Mouse (Mus musculus): ENCODE data around the gene Foxn1. TPM values are rescaled to one million over a fixed set of nuclear protein-coding genes. Genes with fewer than 3 reads are reported as not detected.
A peak's percentile ranks its signal among the peaks of the same experiment; 100 is the strongest.

Gene Foxn1
- total and polyA plus RNA-seq, 2 experiments: not detected

DNA sequence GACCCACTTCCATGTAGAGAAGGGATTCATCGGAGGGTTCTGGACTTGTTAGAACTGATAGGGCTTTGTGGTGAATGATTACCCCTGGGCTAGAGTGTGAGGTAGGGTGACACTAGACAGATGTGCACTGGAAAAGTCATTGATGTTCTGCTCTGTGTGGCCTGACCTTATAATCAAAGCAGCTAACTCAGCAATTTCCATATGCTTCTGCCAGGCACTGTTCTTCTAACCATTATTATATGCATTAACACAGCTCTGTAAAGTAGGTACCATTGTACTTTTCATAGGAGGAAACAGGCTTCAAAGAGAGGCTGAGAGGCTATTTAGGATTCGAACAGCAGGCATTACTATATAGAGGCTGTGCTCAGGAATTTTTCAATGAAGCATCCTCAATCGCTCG lies 59.1 kb downstream of the Foxn1 start:
- DNase-seq (ENCODE audit: extremely low read depth, low read depth, low spot score): no peak

DNA sequence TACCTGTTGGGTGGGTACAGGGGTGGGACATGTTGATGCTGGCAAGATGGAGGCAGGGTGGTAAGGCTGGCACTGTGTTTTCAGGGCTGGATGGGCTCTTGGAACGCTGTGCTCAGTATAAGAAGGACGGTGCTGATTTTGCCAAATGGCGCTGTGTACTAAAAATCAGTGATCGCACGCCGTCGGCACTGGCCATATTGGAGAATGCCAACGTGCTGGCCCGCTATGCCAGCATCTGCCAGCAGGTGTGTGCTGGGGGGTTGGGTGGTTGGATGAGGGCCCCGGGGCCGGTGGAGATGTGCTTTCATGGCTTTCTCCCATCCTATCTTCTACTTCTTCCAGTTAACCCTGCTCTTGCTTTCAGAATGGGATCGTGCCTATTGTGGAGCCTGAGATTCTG lies 61.4 kb downstream of the Foxn1 start:
- 94% methylated on average over 12 of the region's 12 CpGs for WGBS

More for the DNA sequence above, 59.1 kb downstream of the Foxn1 start:
- H3K79me2 ChIP-seq (ENCODE audit: control insufficient read depth, insufficient read depth, low read length): peaks cover 3% of the 10 kb centered on the region; the same call in 1 of the 2 replicates
- no peak overlapping the region for H3K9ac ChIP-seq (ENCODE audit: low read depth, low read length)
- TF ChIP-seq CTCF (IDR thresholded peaks at IDR 0.05; ENCODE audit: low read depth, low read length) (no peak), POLR2A (IDR thresholded peaks at IDR 0.05; ENCODE audit: extremely low read depth, insufficient read depth, low read length) (no peak)
- no peaks in the 10 kb centered on the region for H3K36me3 ChIP-seq (ENCODE audit: control insufficient read depth, insufficient read depth, low read length)
- H3K4me1 ChIP-seq (ENCODE audit: control insufficient read depth, insufficient read depth, low read length): peaks cover 6% of the 10 kb centered on the region
- no peaks in the 10 kb centered on the region for H3K27me3 ChIP-seq (ENCODE audit: control insufficient read depth, insufficient read depth, low read length)
- no peak overlapping the region for H3K27ac ChIP-seq (replicated peaks; ENCODE audit: insufficient read depth, low read depth, low read length)
- WGBS: 88% methylated on average over 4 of the region's 4 CpGs
- H3K4me3 ChIP-seq (ENCODE audit: insufficient read depth, low read depth, low read length): no peak overlapping the region

DNA sequence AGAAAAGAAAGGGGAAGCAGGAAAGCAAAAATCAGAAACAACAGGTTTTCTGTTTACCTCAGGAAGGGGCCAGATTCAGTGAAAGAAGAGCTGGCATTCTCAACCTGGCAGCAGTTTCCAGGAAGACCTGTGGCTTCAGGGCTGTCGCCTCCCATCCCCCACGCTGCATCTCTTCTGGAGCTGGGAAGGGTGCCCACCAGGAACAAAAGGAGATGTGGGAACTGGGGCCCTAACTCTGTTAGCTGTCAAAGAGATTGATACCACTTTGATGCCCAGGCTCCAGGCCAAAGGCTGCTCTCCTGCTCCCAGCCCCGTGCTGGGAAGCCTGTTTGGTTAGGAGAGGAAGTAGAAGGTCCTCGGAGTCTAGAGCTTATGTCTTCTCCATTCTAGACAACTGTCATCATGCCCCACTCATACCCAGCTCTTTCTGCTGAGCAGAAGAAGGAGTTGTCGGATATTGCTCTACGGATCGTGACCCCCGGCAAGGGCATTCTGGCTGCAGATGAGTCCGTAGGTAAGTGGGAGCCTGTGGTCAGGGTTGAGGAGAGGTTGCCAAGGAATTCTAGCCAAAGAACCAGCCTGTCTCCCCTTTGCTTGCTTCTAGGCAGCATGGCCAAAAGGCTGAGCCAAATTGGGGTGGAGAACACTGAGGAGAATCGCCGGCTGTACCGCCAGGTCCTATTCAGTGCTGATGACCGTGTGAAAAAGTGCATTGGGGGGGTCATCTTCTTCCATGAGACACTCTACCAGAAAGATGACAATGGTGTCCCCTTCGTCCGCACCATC lies 62.2 kb downstream of the Foxn1 start:
- WGBS: 94% methylated on average over 15 of the region's 15 CpGs

More for the DNA sequence above, 61.4 kb downstream of the Foxn1 start:
- no peaks in the 10 kb centered on the region for H3K36me3 ChIP-seq (ENCODE audit: control insufficient read depth, insufficient read depth, low read length)
- H3K4me1 ChIP-seq (ENCODE audit: control insufficient read depth, insufficient read depth, low read length): peaks cover 6% of the 10 kb centered on the region
- peaks cover 3% of the 10 kb centered on the region; the same call in 1 of the 2 replicates for H3K79me2 ChIP-seq (ENCODE audit: control insufficient read depth, insufficient read depth, low read length)
- no peak overlapping the region for H3K9ac ChIP-seq (ENCODE audit: low read depth, low read length)
- TF ChIP-seq CTCF (IDR thresholded peaks at IDR 0.05; ENCODE audit: low read depth, low read length): no peak
- no peak for TF ChIP-seq POLR2A (IDR thresholded peaks at IDR 0.05; ENCODE audit: extremely low read depth, insufficient read depth, low read length)
- H3K27me3 ChIP-seq (ENCODE audit: control insufficient read depth, insufficient read depth, low read length): no peaks in the 10 kb centered on the region
- no peak for DNase-seq (ENCODE audit: extremely low read depth, low read depth, low spot score)
- H3K27ac ChIP-seq (replicated peaks; ENCODE audit: insufficient read depth, low read depth, low read length): no peak overlapping the region
- no peak overlapping the region for H3K4me3 ChIP-seq (ENCODE audit: insufficient read depth, low read depth, low read length)

DNA sequence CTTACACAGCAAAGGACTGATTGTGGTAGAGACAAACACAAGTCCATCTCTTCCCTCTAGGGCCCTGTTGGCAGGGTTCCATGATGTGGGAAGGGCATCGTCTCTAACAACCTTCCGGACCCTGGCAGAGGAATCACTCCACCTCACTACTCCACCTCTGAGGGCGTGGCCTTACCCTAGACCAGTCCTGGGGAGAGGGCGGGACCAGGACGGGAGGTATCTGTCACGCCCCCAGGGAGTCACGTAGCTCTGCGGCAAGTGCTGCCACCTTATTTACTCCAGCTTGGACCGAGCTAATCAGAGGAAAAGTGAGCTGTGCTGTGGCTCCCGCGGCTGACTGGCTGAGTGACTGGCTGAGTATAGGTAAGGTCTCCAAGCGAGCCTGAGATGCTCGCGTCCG lies 63.5 kb downstream of the Foxn1 start, which contains the start of gene Aldoc:
Gene Aldoc (plus strand): TSS at position 109 of the 400 bp plus-strand sequence.
- H3K27ac ChIP-seq (replicated peaks; ENCODE audit: insufficient read depth, low read depth, low read length): peak within 1 kb of the TSS; percentile 46; the same call in 1 of the 2 replicates
- no peak; the same call in 1 of the 2 replicates for TF ChIP-seq CTCF (IDR thresholded peaks at IDR 0.05; ENCODE audit: low read depth, low read length)
- TF ChIP-seq POLR2A (IDR thresholded peaks at IDR 0.05; ENCODE audit: extremely low read depth, insufficient read depth, low read length): peak; percentile 75

More for the DNA sequence above, 62.2 kb downstream of the Foxn1 start:
- Histone ChIP-seq H3K27ac (replicated peaks; ENCODE audit: insufficient read depth, low read depth, low read length) (no peak overlapping the region), H3K4me1 (ENCODE audit: control insufficient read depth, insufficient read depth, low read length) (peaks cover 6% of the 10 kb centered on the region), H3K9ac (ENCODE audit: low read depth, low read length) (no peak overlapping the region), H3K27me3 (ENCODE audit: control insufficient read depth, insufficient read depth, low read length) (no peaks in the 10 kb centered on the region), H3K36me3 (ENCODE audit: control insufficient read depth, insufficient read depth, low read length) (no peaks in the 10 kb centered on the region), H3K79me2 (ENCODE audit: control insufficient read depth, insufficient read depth, low read length) (peaks cover 2% of the 10 kb centered on the region; the same call in 1 of the 2 replicates), H3K4me3 (ENCODE audit: insufficient read depth, low read depth, low read length) (no peak overlapping the region)
- DNase-seq (ENCODE audit: extremely low read depth, low read depth, low spot score): no peak
- TF ChIP-seq POLR2A (IDR thresholded peaks at IDR 0.05; ENCODE audit: extremely low read depth, insufficient read depth, low read length): no peak
- TF ChIP-seq CTCF (IDR thresholded peaks at IDR 0.05; ENCODE audit: low read depth, low read length): no peak

DNA sequence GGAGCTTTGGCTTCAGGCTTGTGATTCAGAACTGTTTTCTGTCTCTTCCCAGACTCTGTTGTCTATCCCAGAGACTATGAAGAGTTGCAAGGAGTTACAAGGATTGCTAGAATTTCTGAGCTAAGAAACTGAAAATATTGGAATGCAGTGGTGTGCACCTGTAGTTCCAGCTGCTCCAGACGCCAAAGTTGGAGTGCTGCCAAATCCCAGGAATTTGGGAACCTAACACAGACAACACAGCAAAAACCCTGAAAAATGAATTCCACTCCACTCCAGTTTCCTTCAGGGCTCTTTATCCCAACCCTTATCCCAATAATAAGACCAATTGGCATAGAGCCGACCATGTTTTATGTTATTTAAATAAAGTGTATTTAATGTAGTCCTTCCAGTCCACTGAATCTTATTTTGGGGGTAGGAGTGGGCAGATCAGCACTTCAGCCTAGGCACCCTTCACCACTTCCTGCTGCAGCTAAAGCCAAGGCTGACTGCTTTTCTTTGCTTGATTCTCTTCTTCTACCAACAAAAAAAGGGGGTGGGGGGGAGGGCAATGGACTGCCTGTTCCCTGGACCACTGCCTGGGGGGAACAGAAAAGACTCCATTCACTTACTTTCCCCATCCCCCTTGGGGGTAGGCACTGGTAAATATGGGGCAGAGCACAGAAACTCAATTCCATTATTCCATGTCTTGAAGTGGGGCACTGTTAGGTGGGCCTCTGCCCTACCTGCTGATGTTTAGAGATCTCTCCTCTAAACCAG lies 64.1 kb downstream of the Foxn1 start:
- Histone ChIP-seq H3K4me3 (ENCODE audit: insufficient read depth, low read depth, low read length) (no peak overlapping the region), H3K9ac (ENCODE audit: low read depth, low read length) (no peak overlapping the region), H3K27ac (replicated peaks; ENCODE audit: insufficient read depth, low read depth, low read length) (no peak overlapping the region), H3K27me3 (ENCODE audit: control insufficient read depth, insufficient read depth, low read length) (no peaks in the 10 kb centered on the region), H3K4me1 (ENCODE audit: control insufficient read depth, insufficient read depth, low read length) (peaks cover 2% of the 10 kb centered on the region; the same call in 1 of the 2 replicates), H3K36me3 (ENCODE audit: control insufficient read depth, insufficient read depth, low read length) (no peaks in the 10 kb centered on the region), H3K79me2 (ENCODE audit: control insufficient read depth, insufficient read depth, low read length) (no peaks in the 10 kb centered on the region)
- no peak for TF ChIP-seq POLR2A (IDR thresholded peaks at IDR 0.05; ENCODE audit: extremely low read depth, insufficient read depth, low read length)
- no peak for TF ChIP-seq CTCF (IDR thresholded peaks at IDR 0.05; ENCODE audit: low read depth, low read length)
- no peak for DNase-seq (ENCODE audit: extremely low read depth, low read depth, low spot score)
- WGBS: 47% methylated on average over 2 of the region's 2 CpGs

More for the DNA sequence above, 63.5 kb downstream of the Foxn1 start, which contains the start of gene Aldoc:
- Histone ChIP-seq H3K4me1 (ENCODE audit: control insufficient read depth, insufficient read depth, low read length) (peaks cover 2% of the 10 kb centered on the region; the same call in 1 of the 2 replicates), H3K4me3 (ENCODE audit: insufficient read depth, low read depth, low read length) (peak within 1 kb of the TSS; percentile 51), H3K36me3 (ENCODE audit: control insufficient read depth, insufficient read depth, low read length) (no peaks in the 10 kb centered on the region), H3K27me3 (ENCODE audit: control insufficient read depth, insufficient read depth, low read length) (no peaks in the 10 kb centered on the region), H3K79me2 (ENCODE audit: control insufficient read depth, insufficient read depth, low read length) (no peaks in the 10 kb centered on the region), H3K9ac (ENCODE audit: low read depth, low read length) (peak within 1 kb of the TSS; percentile 75)
- 5% methylated on average over 15 of the region's 15 CpGs for WGBS
- peak; percentile 95 for DNase-seq (ENCODE audit: extremely low read depth, low read depth, low spot score)

Data from liver, adult 2 months (tissue).